Mouse (Mus musculus) embryonic facial prominence, embryonic 14.5 days (tissue): Measurements from ENCODE around the gene Cth. TPM values are rescaled to one million over a fixed set of nuclear protein-coding genes. Genes with fewer than 3 reads are reported as not detected.
A peak's percentile ranks its signal among the peaks of the same experiment; 100 is the strongest.

Experiments used
- ATAC-seq: fragments of 200-750 bp; cut with Nextera tagmentation; 2 replicates; pipeline ENCODE4 v1.8.0; 2017; ENCODE audit warnings: low read depth, moderate number of reproducible peaks, moderate TSS enrichment
- DNase-seq: peaks from one replicate; pipeline ENCODE4 v3.0.0-alpha.2; 2015; ENCODE audit warnings: low spot score
- H3K27ac ChIP-seq: fragments of 300-500 bp; sonication (generic); replicated peaks from 2 replicates; pipeline ENCODE4 v1.5.1; 2014; ENCODE audit warnings: low read depth, mild to moderate bottlenecking, low read length, moderate library complexity
- H3K27me3 ChIP-seq: fragments of 300-500 bp; sonication (generic); replicated peaks from 2 replicates; pipeline ENCODE4 v1.6.1; 2014; ENCODE audit warnings: low read length; ENCODE audit not compliant: control insufficient read depth, insufficient read depth
- H3K36me3 ChIP-seq: fragments of 300-500 bp; sonication (generic); 2 replicates; pipeline ENCODE4 v1.6.1; 2014; ENCODE audit warnings: low read length, mixed read lengths; ENCODE audit not compliant: control insufficient read depth, insufficient read depth
- H3K4me1 ChIP-seq: fragments of 300-500 bp; sonication (generic); 2 replicates; pipeline ENCODE4 v1.6.1; 2014; ENCODE audit warnings: antibody characterized with exemption, low read length; ENCODE audit not compliant: control insufficient read depth, insufficient read depth
- H3K4me2 ChIP-seq: fragments of 300-500 bp; sonication (generic); 2 replicates; pipeline ENCODE4 v1.6.1; 2014; ENCODE audit warnings: low read depth, mild to moderate bottlenecking, low read length, moderate library complexity, mixed read lengths
- H3K4me3 ChIP-seq: fragments of 300-500 bp; sonication (generic); 2 replicates; pipeline ENCODE4 v1.5.1; 2014; ENCODE audit warnings: low read depth, mild to moderate bottlenecking, low read length
- H3K9ac ChIP-seq: fragments of 300-500 bp; sonication (generic); 2 replicates; pipeline ENCODE4 v1.6.1; 2014; ENCODE audit warnings: low read depth, mild to moderate bottlenecking, low read length, moderate library complexity, mixed read lengths
- H3K9me3 ChIP-seq: fragments of 300-500 bp; sonication (generic); 2 replicates; pipeline ENCODE4 v1.6.1; 2016; ENCODE audit warnings: low read length; ENCODE audit not compliant: control insufficient read depth
- WGBS: fragments of 180-500 bp; shearing (Covaris S2); extraction: QIAGEN DNeasy Blood & Tissue Kit; methylation state at CpG from one replicate; pipeline ENCODE4 v1.1.7; 2014; 5-methylcytosine and 5-hydroxymethylcytosine counted together
- polyA plus RNA-seq: library from polyadenylated mRNA; unstranded; fragments of >200 nt; fragmentation: Nextera tagmentation; extraction: Ambion mirVana; gene quantifications from 2 replicates; pipeline ENCODE4 v1.2.1, GENCODE M21; 2014

Cth gene
- polyA plus RNA-seq, 1 experiment from 2014 or later: 10.4 TPM

DNA sequence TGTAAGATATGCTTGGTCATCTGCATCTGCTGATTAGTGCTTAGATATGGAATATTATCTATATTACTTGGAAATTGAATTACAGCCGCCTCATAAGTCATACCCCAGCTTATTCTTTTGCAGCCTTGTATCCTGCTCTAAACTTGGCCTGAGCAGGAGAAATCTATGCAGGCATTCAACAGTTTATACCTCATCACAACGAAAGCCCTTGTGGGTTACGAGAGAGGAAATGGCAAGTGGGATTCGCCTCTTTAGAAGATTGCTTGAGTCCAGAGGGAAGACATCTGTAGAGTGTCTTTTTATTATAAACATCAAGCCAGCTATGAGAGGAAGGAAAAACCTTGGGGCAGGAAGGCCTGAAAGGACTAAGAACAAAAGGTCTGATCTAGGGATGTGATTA lies 52.0 kb downstream of the Cth start:
- no peaks in the 10 kb centered on the region for H3K36me3 ChIP-seq
- ATAC-seq: no peak
- H3K4me1 ChIP-seq: no peaks in the 10 kb centered on the region
- no peaks in the 10 kb centered on the region for H3K27me3 ChIP-seq
- no peak overlapping the region for H3K9ac ChIP-seq
- 78% methylated on average over 4 of the region's 4 CpGs for WGBS
- H3K4me2 ChIP-seq: no peak overlapping the region
- DNase-seq: no peak
- H3K9me3 ChIP-seq: no peaks in the 10 kb centered on the region
- no peak overlapping the region for H3K27ac ChIP-seq
- H3K4me3 ChIP-seq: no peak overlapping the region

- Histone ChIP-seq H3K9me3 (no peaks in the 10 kb centered on the region), H3K36me3 (no peaks in the 10 kb centered on the region), H3K27ac (no peak overlapping the region), H3K4me3 (no peak overlapping the region), H3K4me1 (no peaks in the 10 kb centered on the region), H3K27me3 (no peaks in the 10 kb centered on the region), H3K4me2 (no peak overlapping the region), H3K9ac (no peak overlapping the region)
- DNase-seq: no peak
- WGBS: 87% methylated on average over 2 of the region's 2 CpGs
- ATAC-seq: no peak
Measured at GRCm38 (mm10) chr3:157867836-157868235, 57.0 kb downstream of the Cth start.

DNA sequence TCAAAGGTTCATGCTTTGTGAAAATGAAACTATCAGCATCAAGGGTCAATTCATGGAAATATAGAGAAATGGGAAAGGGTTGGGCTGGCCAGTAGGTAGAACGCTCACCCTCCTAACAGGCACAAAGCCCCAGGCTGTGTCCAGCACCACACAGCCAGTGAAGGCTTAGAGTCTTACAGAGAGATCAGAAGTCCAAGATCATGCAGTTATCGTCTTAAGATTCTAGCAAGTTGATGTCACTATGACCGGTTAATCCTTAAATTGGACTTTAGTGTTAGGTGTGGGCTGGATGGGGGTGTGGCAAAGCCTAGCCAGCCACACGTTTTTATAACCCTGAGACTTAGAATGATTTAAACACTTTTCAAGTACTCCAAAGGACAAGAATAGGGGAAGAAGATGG lies 58.6 kb downstream of the Cth start:
- H3K9me3 ChIP-seq: no peaks in the 10 kb centered on the region
- no peak overlapping the region for H3K4me2 ChIP-seq
- no peaks in the 10 kb centered on the region for H3K4me1 ChIP-seq
- no peak for DNase-seq
- 65% methylated on average over 4 of the region's 4 CpGs for WGBS
- no peaks in the 10 kb centered on the region for H3K36me3 ChIP-seq
- no peaks in the 10 kb centered on the region for H3K27me3 ChIP-seq
- no peak overlapping the region for H3K9ac ChIP-seq
- no peak for ATAC-seq
- H3K27ac ChIP-seq: no peak overlapping the region
- H3K4me3 ChIP-seq: no peak overlapping the region

DNA sequence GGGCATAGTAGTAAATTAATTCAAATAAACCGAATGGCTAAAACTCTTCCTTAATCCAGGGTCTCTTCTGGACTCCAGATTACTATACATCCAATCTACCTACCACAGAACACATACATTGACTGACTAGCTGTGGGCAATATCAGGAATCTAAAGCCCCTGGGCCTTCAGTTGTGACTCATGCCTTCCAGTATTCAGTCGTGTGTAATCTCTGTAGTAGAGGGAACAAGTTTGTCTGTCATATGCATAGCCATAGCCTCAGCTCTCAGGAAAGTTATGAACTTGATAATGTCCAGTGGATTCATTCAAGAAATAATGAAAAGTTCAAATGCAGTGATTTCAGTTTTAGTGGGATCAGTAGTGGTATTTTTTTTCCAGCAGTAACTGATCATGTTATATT lies 59.0 kb downstream of the Cth start:
- Histone ChIP-seq H3K4me3 (no peak overlapping the region), H3K27me3 (no peaks in the 10 kb centered on the region), H3K9me3 (no peaks in the 10 kb centered on the region), H3K9ac (no peak overlapping the region), H3K4me1 (no peaks in the 10 kb centered on the region), H3K4me2 (no peak overlapping the region), H3K27ac (no peak overlapping the region), H3K36me3 (no peaks in the 10 kb centered on the region)
- no peak for ATAC-seq
- no peak for DNase-seq
- 79% methylated on average over 2 of the region's 2 CpGs for WGBS

DNA sequence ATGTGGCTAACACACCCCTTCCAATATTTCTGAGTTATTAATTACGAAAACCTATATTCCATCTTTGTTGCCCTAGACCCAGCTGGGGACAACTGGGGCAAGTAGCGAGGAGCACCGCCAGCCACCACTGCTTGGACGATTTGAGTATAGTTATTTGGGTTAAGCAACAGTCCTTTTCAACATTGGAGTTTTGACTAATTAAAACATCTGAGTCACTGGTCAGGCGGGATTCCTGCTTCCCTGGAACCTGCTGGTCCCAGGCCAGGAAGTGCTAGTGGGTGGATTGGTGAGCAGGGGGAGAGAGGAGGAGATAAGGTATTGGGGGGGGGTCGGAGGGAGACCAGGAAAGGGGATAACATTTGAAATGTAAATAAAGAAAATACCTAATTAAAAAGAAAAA lies 59.4 kb downstream of the Cth start:
- Histone ChIP-seq H3K36me3 (no peaks in the 10 kb centered on the region), H3K9me3 (no peaks in the 10 kb centered on the region), H3K4me3 (no peak overlapping the region), H3K4me2 (no peak overlapping the region), H3K27ac (no peak overlapping the region), H3K4me1 (no peaks in the 10 kb centered on the region), H3K9ac (no peak overlapping the region), H3K27me3 (no peaks in the 10 kb centered on the region)
- DNase-seq (no peak), ATAC-seq (no peak)
- 77% methylated on average over 6 of the region's 6 CpGs for WGBS

GRCm38 (mm10) chr3:157852806-157853205 lies 72.1 kb downstream of the Cth start:
- Histone ChIP-seq H3K4me1 (no peaks in the 10 kb centered on the region), H3K9ac (no peak overlapping the region), H3K4me3 (no peak overlapping the region), H3K27me3 (no peaks in the 10 kb centered on the region), H3K9me3 (no peaks in the 10 kb centered on the region), H3K4me2 (no peak overlapping the region), H3K36me3 (no peaks in the 10 kb centered on the region), H3K27ac (no peak overlapping the region)
- ATAC-seq: no peak
- 46% methylated on average over 1 of the region's 1 CpGs for WGBS
- DNase-seq: no peak

GRCm38 (mm10) chr3:157848503-157848902 lies 76.4 kb downstream of the Cth start:
- WGBS: 24% methylated on average over 2 of the region's 2 CpGs
- H3K36me3 ChIP-seq: no peaks in the 10 kb centered on the region
- ATAC-seq (no peak), DNase-seq (no peak)
- no peaks in the 10 kb centered on the region for H3K9me3 ChIP-seq
- H3K4me2 ChIP-seq: no peak overlapping the region
- no peak overlapping the region for H3K4me3 ChIP-seq
- no peaks in the 10 kb centered on the region for H3K27me3 ChIP-seq
- no peak overlapping the region for H3K9ac ChIP-seq
- no peak overlapping the region for H3K27ac ChIP-seq
- no peaks in the 10 kb centered on the region for H3K4me1 ChIP-seq

DNA sequence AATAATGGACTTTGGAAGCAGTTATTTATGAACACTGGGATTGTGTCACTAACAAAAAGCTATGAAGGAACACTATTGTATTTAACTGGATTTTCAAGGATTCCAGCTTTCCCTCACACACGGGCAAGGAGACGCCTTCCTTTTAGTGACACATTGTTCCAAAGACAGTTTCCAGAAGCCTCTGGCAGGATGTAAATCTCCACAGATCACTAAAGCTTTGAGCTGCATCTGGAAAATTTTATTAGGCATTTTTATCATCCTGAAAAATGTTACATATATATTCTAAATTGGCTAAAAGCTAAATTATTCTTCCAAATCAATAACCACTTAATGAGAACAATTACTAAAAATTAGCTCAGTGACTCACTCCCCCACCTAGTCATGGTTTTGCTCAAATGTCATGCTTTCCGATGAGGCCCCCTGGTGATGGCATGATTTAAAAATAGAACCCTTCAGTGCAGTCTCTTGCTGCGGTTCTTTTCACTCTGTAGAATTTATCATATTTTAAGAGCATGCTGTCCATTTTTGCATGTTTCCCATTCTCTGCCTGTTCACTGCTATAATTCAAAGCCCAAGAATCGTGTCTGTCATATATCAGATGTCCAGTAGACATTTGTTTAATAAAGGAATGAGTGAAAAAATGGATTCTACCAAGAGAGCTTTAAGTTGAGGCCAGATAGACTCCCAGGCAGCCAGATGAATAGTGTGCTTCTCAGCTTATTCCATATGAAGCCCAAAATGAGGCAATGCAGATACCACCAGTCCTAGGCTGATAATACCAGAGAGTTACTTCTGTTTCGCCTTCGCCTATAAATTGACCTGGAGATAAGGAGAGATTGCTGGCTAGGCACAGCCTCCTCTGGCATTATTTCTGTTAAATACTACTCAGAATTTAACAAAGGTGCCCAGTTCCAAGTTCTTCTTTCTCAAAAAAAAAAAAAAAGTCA lies 77.3 kb downstream of the Cth start:
- no peak overlapping the region for H3K4me2 ChIP-seq
- H3K27ac ChIP-seq: no peak overlapping the region
- 63% methylated on average over 7 of the region's 7 CpGs for WGBS
- DNase-seq (peak; percentile 24), ATAC-seq (no peak)
- H3K9me3 ChIP-seq: no peaks in the 10 kb centered on the region
- H3K4me1 ChIP-seq: no peaks in the 10 kb centered on the region
- H3K36me3 ChIP-seq: no peaks in the 10 kb centered on the region
- H3K27me3 ChIP-seq: no peaks in the 10 kb centered on the region
- H3K9ac ChIP-seq: no peak overlapping the region
- no peak overlapping the region for H3K4me3 ChIP-seq
